Mouse (Mus musculus) liver, adult 2 months (tissue): ENCODE measurements around the gene Kcnk2.

Experiments used
- CTCF ChIP-seq: fragments of 200-500 bp; IDR thresholded peaks from 2 replicates; pipeline ENCODE4 v1.5.1; 2011; ENCODE audit warnings: low read depth, low read length, control low read depth
- POLR2A ChIP-seq: fragments of 200-500 bp; IDR thresholded peaks from 2 replicates; pipeline ENCODE4 v1.6.1; 2011; ENCODE audit warnings: low read length, control low read depth; ENCODE audit not compliant: insufficient read depth; ENCODE audit errors: extremely low read depth

DNA sequence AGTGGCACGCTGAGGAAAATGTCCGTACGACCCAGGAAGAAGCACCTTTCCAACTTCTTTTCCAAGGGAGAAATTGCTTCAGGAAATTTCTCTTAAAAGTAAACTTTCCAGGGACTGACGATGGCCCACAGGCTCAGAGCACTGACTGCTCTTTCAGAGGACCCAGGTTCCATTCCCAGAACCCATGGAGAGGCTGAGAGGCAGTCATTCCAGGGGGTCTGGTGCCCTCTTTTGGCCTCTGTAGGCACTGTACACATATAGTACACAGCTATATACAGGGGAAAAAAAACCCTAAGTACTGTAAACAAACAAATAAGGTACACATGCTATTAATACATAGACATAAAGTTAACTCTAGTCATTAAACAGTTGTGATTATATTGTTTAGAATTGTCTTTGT lies 174.6 kb downstream of the Kcnk2 start:
- no peak for TF ChIP-seq CTCF
- no peak for TF ChIP-seq POLR2A
